Mouse (Mus musculus) neural tube, embryonic 15.5 days (tissue): ENCODE measurements at regions not wholly inside any gene's neighbourhood (a gene's known extent, or its start where the extent isn't known, plus 50 kb on each side); places are given as distances from the start of the nearest gene placed in this dataset.
"Not testable (repeated sequence)": the region's sequence is repeated elsewhere in the genome, so short reads cannot be mapped to it uniquely, and the experiment has no call there.

ENCODE experiments used
- ATAC-seq: fragments of 200-750 bp; cut with Nextera tagmentation; 2 replicates; pipeline ENCODE4 v1.8.0; 2017; ENCODE audit warnings: mild to moderate bottlenecking, moderate TSS enrichment, moderate library complexity; ENCODE audit not compliant: low FRiP score
- H3K27ac ChIP-seq: fragments of 300-500 bp; sonication (generic); replicated peaks from 2 replicates; pipeline ENCODE4 v1.5.1; 2015; ENCODE audit warnings: mild to moderate bottlenecking, inconsistent platforms
- H3K27me3 ChIP-seq: fragments of 300-500 bp; sonication (generic); replicated peaks from 2 replicates; pipeline ENCODE4 v1.6.1; 2015; ENCODE audit warnings: inconsistent platforms
- H3K36me3 ChIP-seq: fragments of 300-500 bp; sonication (generic); 2 replicates; pipeline ENCODE4 v1.6.1; 2015; ENCODE audit warnings: inconsistent platforms
- H3K4me1 ChIP-seq: fragments of 300-500 bp; sonication (generic); 2 replicates; pipeline ENCODE4 v1.6.1; 2015; ENCODE audit warnings: inconsistent platforms
- H3K4me2 ChIP-seq: fragments of 300-500 bp; sonication (generic); 2 replicates; pipeline ENCODE4 v1.6.1; 2015; ENCODE audit warnings: inconsistent platforms, mild to moderate bottlenecking, moderate library complexity
- H3K4me3 ChIP-seq: fragments of 300-500 bp; sonication (generic); replicated peaks from 2 replicates; pipeline ENCODE4 v1.5.1; 2015; ENCODE audit warnings: mild to moderate bottlenecking, inconsistent platforms
- H3K9ac ChIP-seq: fragments of 300-500 bp; sonication (generic); replicated peaks from 2 replicates; pipeline ENCODE4 v1.6.1; 2015; ENCODE audit warnings: mild to moderate bottlenecking, inconsistent platforms
- H3K9me3 ChIP-seq: fragments of 300-500 bp; sonication (generic); replicated peaks from 2 replicates; pipeline ENCODE4 v1.6.1; 2016; ENCODE audit warnings: inconsistent platforms
- WGBS: fragments of 180-500 bp; shearing (Covaris S2); methylation state at CpG from one replicate; pipeline ENCODE4 v1.1.7; 2015; ENCODE audit warnings: mixed read lengths; 5-methylcytosine and 5-hydroxymethylcytosine counted together

DNA sequence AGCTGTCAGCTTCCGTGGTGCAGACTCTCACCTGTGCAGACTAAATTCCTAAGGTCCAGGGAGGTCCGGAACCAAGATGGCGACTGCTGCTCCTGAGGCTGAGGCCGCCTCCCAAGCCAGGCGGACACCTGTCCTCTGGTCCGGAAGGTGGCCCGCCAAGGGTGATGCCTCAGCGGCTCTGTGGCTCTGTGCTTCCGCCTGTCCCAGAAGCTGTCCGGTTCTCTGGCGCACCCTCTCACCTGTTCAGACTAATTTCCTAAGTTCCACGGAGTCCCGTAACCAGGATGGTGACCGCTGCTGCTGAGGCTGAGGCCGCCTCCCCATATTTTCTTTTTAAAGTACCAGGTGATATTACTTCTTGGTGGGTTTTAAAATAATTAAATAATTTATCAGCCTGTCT, 65.4 kb upstream of the B3galnt2 start:
- H3K9me3 ChIP-seq, H3K27me3 ChIP-seq, H3K4me3 ChIP-seq, H3K4me1 ChIP-seq, H3K4me2 ChIP-seq, H3K27ac ChIP-seq, H3K9ac ChIP-seq, H3K36me3 ChIP-seq: not testable (repeated sequence)
- peak; percentile 59; the same call in 1 of the 2 replicates for ATAC-seq
- WGBS: 89% methylated on average over 15 of the region's 15 CpGs

DNA sequence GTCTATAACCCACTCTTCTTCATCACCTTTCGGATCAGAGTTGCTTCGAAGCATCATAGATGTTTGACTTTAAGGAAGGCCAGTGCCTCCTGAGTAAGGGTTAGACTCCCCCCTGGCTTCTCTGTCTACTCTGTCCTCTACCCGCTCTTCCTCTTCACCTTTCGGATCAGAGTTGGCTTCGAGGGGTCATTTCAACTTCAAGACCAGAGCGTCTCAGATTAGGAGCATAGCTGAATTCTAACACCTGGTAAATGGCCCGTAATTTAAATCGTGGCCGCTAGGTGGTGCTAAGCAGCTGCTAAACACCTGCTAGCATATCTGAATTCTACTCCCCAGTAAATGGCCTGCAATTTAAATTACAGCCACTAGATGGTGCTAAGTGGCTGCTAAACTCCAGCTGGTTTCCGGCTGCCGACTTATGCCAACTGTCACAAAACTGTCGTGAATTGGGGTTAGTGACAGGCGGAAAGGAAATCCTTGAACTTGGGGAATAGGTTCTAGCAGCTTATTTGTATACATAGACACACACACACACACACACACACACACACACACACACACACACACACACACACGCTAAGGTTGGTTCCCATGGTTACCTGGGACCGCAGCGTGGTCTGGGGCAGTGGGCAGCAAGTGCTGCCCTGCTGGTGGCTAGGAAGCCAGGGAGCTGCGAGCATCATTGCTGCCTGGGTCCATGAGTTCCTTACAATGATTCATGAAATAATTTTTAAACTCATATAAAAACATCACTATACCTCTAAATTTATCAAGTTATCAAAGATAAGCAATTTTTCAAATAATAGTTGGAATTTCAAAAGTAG, 64.8 kb upstream of the B3galnt2 start:
- Histone ChIP-seq H3K9ac (0 out of 2 replicates have a peak overlapping the region, but pooled peaks have one; percentile 36), H3K36me3 (no peaks in the 10 kb centered on the region), H3K9me3 (peaks cover under 1% of the 10 kb centered on the region; the same call in 1 of the 2 replicates), H3K27me3 (no peaks in the 10 kb centered on the region), H3K27ac (no peak overlapping the region), H3K4me2 (peak overlapping the region; percentile 60), H3K4me1 (no peaks in the 10 kb centered on the region), H3K4me3 (peak overlapping the region; percentile 46)
- 20% methylated on average over 17 of the region's 17 CpGs for WGBS
- peak; percentile 97 for ATAC-seq

DNA sequence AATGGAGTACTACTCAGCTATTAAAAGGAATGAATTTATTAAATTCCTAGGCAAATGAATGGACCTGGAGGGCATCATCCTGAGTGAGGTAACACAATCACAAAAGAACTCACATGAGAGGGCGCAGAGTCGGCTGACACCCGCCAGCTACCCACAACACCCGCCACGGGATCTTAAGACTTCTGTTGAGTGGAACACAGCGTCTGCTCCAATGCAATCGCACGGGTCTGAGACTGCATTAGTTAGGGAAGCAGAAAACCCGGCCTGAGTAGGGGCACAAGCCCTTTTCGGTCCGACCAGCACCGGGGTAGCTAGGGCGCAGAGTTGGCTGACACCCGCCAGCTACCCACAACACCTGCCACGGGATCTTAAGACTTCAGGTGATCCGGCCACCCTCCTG, 52.1 kb upstream of the B3galnt2 start:
- not testable (repeated sequence) for H3K27me3 ChIP-seq, H3K4me3 ChIP-seq, H3K4me2 ChIP-seq, ATAC-seq, H3K4me1 ChIP-seq, H3K9ac ChIP-seq, H3K36me3 ChIP-seq, H3K9me3 ChIP-seq, H3K27ac ChIP-seq
- WGBS: 95% methylated on average over 16 of the region's 16 CpGs
